25 mouse cellular contexts compared by ENCODE assay signal in genomic region chr7:83037714-83038113, GRCm38 (mm10).
DNase-seq lines count a peak whose midpoint lies in the region; ATAC-seq lines count a peak whose summit lies in the region.
"Had no signal": no experiment of that assay in that cellular context is flagged by ENCODE, and none has a peak within 500 bp of the region (broad histone marks: within the 10 kb centered on the region; RNA-seq: fewer than 3 reads in every experiment).

No protein-coding gene starts in this region.

- no peak overlapping the region for H3K4me3 ChIP-seq in embryonic facial prominence, embryonic 14.5 days (ENCODE audit: low read depth, low read length)
- no peak overlapping the region for H3K4me3 ChIP-seq in embryonic facial prominence, embryonic 10.5 days
- H3K4me3 ChIP-seq in hindbrain, embryonic 10.5 days = no peak overlapping the region
- no peak overlapping the region for H3K4me3 ChIP-seq in hindbrain, embryonic 12.5 days
- H3K4me3 ChIP-seq in midbrain, embryonic 11.5 days (ENCODE audit: low read depth, low read length) = no peak overlapping the region
- no peak overlapping the region for H3K4me3 ChIP-seq in midbrain, embryonic 16.5 days (ENCODE audit: low read depth, low read length)
- H3K4me3 ChIP-seq: embryonic facial prominence, embryonic 13.5 days; forebrain, embryonic 12.5 days had no signal

- no peaks in the 10 kb centered on the region for H3K9me3 ChIP-seq in embryonic facial prominence, embryonic 14.5 days (ENCODE audit: control insufficient read depth, low read length)
- no peaks in the 10 kb centered on the region for H3K9me3 ChIP-seq in embryonic facial prominence, embryonic 10.5 days
- H3K9me3 ChIP-seq in hindbrain, embryonic 10.5 days = no peaks in the 10 kb centered on the region
- no peaks in the 10 kb centered on the region for H3K9me3 ChIP-seq in hindbrain, embryonic 12.5 days (replicated peaks)
- H3K9me3 ChIP-seq in midbrain, embryonic 11.5 days (ENCODE audit: control insufficient read depth, low read length) = no peaks in the 10 kb centered on the region
- no peaks in the 10 kb centered on the region for H3K9me3 ChIP-seq in midbrain, embryonic 16.5 days (replicated peaks; ENCODE audit: control insufficient read depth, low read length, poor library complexity, severe bottlenecking)
- H3K9me3 ChIP-seq: embryonic facial prominence, embryonic 13.5 days; forebrain, embryonic 12.5 days; G1E had no signal

- H3K4me1 ChIP-seq in embryonic facial prominence, embryonic 14.5 days (ENCODE audit: control insufficient read depth, insufficient read depth, low read length) = peaks cover 31% of the 10 kb centered on the region
- peaks cover 25% of the 10 kb centered on the region for H3K4me1 ChIP-seq in embryonic facial prominence, embryonic 10.5 days
- peaks cover 13% of the 10 kb centered on the region for H3K4me1 ChIP-seq in hindbrain, embryonic 10.5 days (replicated peaks)
- peaks cover 4% of the 10 kb centered on the region for H3K4me1 ChIP-seq in hindbrain, embryonic 12.5 days
- peaks cover 18% of the 10 kb centered on the region for H3K4me1 ChIP-seq in midbrain, embryonic 11.5 days (ENCODE audit: control insufficient read depth, insufficient read depth, low read length)
- no peaks in the 10 kb centered on the region for H3K4me1 ChIP-seq in midbrain, embryonic 16.5 days (ENCODE audit: control insufficient read depth, insufficient read depth, low read length)

- no peak for ATAC-seq in embryonic facial prominence, embryonic 14.5 days (ENCODE audit: low read depth)
- ATAC-seq in hindbrain, embryonic 12.5 days (ENCODE audit: low FRiP score) = no peak
- ATAC-seq in midbrain, embryonic 11.5 days (ENCODE audit: low FRiP score) = peak; percentile 47; the same call in 1 of the 2 replicates
- ATAC-seq in midbrain, embryonic 16.5 days = no peak
- ATAC-seq: activated CD4-positive, CD25-positive, alpha-beta regulatory T cell, adult 4 months; CD4-positive, CD25-positive, alpha-beta regulatory T cell, adult 4 months; forebrain, postnatal 0 days; Patski had no signal

- H3K36me3 ChIP-seq in embryonic facial prominence, embryonic 14.5 days (ENCODE audit: control insufficient read depth, insufficient read depth, low read length) = no peaks in the 10 kb centered on the region
- H3K36me3 ChIP-seq in embryonic facial prominence, embryonic 10.5 days (replicated peaks) = no peaks in the 10 kb centered on the region
- no peaks in the 10 kb centered on the region for H3K36me3 ChIP-seq in hindbrain, embryonic 10.5 days
- H3K36me3 ChIP-seq in hindbrain, embryonic 12.5 days = no peaks in the 10 kb centered on the region
- H3K36me3 ChIP-seq in midbrain, embryonic 11.5 days (ENCODE audit: control insufficient read depth, insufficient read depth, low read length) = no peaks in the 10 kb centered on the region
- H3K36me3 ChIP-seq in midbrain, embryonic 16.5 days (ENCODE audit: control insufficient read depth, insufficient read depth, low read length) = no peaks in the 10 kb centered on the region
- H3K36me3 ChIP-seq: embryonic facial prominence, embryonic 13.5 days; forebrain, embryonic 12.5 days; G1E had no signal

- no peak overlapping the region for H3K9ac ChIP-seq in embryonic facial prominence, embryonic 14.5 days (ENCODE audit: low read depth, low read length)
- H3K9ac ChIP-seq in hindbrain, embryonic 12.5 days = no peak overlapping the region
- H3K9ac ChIP-seq in midbrain, embryonic 11.5 days (ENCODE audit: low read length) = no peak overlapping the region
- H3K9ac ChIP-seq in midbrain, embryonic 16.5 days (ENCODE audit: low read depth, low read length) = no peak overlapping the region
- H3K9ac ChIP-seq: forebrain, embryonic 12.5 days; forebrain, postnatal 0 days had no signal

- no peak overlapping the region for H3K27ac ChIP-seq in embryonic facial prominence, embryonic 14.5 days (replicated peaks; ENCODE audit: low read depth, low read length)
- no peak overlapping the region for H3K27ac ChIP-seq in embryonic facial prominence, embryonic 10.5 days (replicated peaks)
- 0 out of 2 replicates have a peak overlapping the region, but pooled peaks have one; percentile 36 for H3K27ac ChIP-seq in hindbrain, embryonic 10.5 days
- no peak overlapping the region for H3K27ac ChIP-seq in hindbrain, embryonic 12.5 days
- no peak overlapping the region for H3K27ac ChIP-seq in midbrain, embryonic 11.5 days (ENCODE audit: low read depth, low read length)
- H3K27ac ChIP-seq in midbrain, embryonic 16.5 days (ENCODE audit: low read length) = no peak overlapping the region
- H3K27ac ChIP-seq: forebrain, embryonic 12.5 days had no signal

- DNase-seq in embryonic facial prominence, embryonic 14.5 days (ENCODE audit: low spot score) = peak; percentile 39
- DNase-seq in embryonic facial prominence, embryonic 10.5 days (ENCODE audit: low spot score) = no peak
- no peak for DNase-seq in hindbrain, embryonic 10.5 days (ENCODE audit: low spot score)
- DNase-seq in midbrain, embryonic 11.5 days (ENCODE audit: low spot score, missing footprints) = no peak
- DNase-seq in retina, embryonic 14.5 days (ENCODE audit: low spot score) = peak; percentile 8
- DNase-seq in retina, postnatal 1 day = no peak
- DNase-seq: adrenal gland, adult 8-10 months; adrenal gland, postnatal 14 days; adrenal gland, postnatal 36 days; B cell, adult 2 months; cerebellum, adult 11-12 months; cerebellum, adult 2 months; cerebellum, adult 9-10 months; cerebellum, postnatal 10 days; cerebellum, postnatal 25 days; forebrain, postnatal 0 days had no signal

- H3K27me3 ChIP-seq in embryonic facial prominence, embryonic 14.5 days (replicated peaks; ENCODE audit: control insufficient read depth, insufficient read depth, low read length) = no peaks in the 10 kb centered on the region
- peaks cover 11% of the 10 kb centered on the region; the same call in 1 of the 2 replicates for H3K27me3 ChIP-seq in embryonic facial prominence, embryonic 10.5 days (replicated peaks; ENCODE audit: low read depth, poor library complexity, severe bottlenecking)
- H3K27me3 ChIP-seq in hindbrain, embryonic 10.5 days (ENCODE audit: insufficient read depth, poor library complexity, severe bottlenecking) = no peaks in the 10 kb centered on the region
- H3K27me3 ChIP-seq in hindbrain, embryonic 12.5 days = no peaks in the 10 kb centered on the region
- H3K27me3 ChIP-seq in midbrain, embryonic 11.5 days (ENCODE audit: control insufficient read depth, insufficient read depth, low read length) = no peaks in the 10 kb centered on the region
- no peaks in the 10 kb centered on the region for H3K27me3 ChIP-seq in midbrain, embryonic 16.5 days (ENCODE audit: control insufficient read depth, insufficient read depth, low read depth, low read length)
- H3K27me3 ChIP-seq: CH12.LX; embryonic facial prominence, embryonic 13.5 days; forebrain, embryonic 12.5 days had no signal

- no peak overlapping the region for H3K4me2 ChIP-seq in embryonic facial prominence, embryonic 14.5 days (ENCODE audit: low read depth, low read length)
- H3K4me2 ChIP-seq in hindbrain, embryonic 12.5 days (replicated peaks) = no peak overlapping the region
- H3K4me2 ChIP-seq in midbrain, embryonic 11.5 days = no peak overlapping the region
- no peak overlapping the region for H3K4me2 ChIP-seq in midbrain, embryonic 16.5 days (ENCODE audit: low read length)
- H3K4me2 ChIP-seq: embryonic facial prominence, embryonic 13.5 days had no signal

- 64% methylated on average over 2 of the region's 2 CpGs for WGBS in embryonic facial prominence, embryonic 14.5 days
- 54% methylated on average over 2 of the region's 2 CpGs for WGBS in embryonic facial prominence, embryonic 10.5 days
- WGBS in hindbrain, embryonic 10.5 days = 51% methylated on average over 2 of the region's 2 CpGs
- WGBS in hindbrain, embryonic 12.5 days = 53% methylated on average over 2 of the region's 2 CpGs
- 45% methylated on average over 2 of the region's 2 CpGs for WGBS in midbrain, embryonic 11.5 days
- WGBS in midbrain, embryonic 16.5 days = 41% methylated on average over 2 of the region's 2 CpGs

Comparison
In these comparisons a context has a peak if more than half of its experiments do, and no peak if none do; other contexts are left out.
1. DNase-seq: peak in embryonic facial prominence, embryonic 14.5 days (single experiment) and retina, embryonic 14.5 days (single experiment); none in embryonic facial prominence, embryonic 10.5 days (single experiment), hindbrain, embryonic 10.5 days (single experiment), midbrain, embryonic 11.5 days (single experiment) and retina, postnatal 1 day (single experiment).